Mouse (Mus musculus) MN1 (cell line): ENCODE data around the gene Odf2.

Source experiments
- DNase-seq: peaks from one replicate; pipeline ENCODE4 v3.0.0-alpha.2; 2016; ENCODE audit warnings: low spot score

The Odf2 gene

GRCm38 (mm10) chr2:29889066-29889944 is at the start of gene Odf2:
Gene Odf2, plus strand, starts transcription at chr2:29889221.
- peak; percentile 83 for DNase-seq

DNA sequence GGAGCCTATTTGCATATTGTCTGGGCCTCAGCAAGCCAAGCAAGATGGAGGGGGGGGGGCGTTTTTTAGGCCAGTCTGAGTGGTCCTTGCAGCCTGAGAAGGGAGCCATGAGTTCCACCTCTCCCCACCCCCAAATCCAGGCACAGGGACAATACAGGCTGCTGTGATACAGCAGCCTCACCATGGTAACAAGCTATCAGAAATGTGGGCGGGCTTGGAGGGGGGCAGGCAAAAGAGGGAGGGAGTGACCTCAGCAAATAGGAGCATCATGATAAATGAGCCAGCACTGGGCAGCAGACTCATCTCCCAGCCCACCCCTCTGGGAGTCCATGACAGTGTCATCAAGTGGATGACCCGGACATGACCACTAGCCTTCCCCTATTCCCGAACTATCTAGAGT is 49.6 kb upstream of the Odf2 start:
- peak; percentile 34 for DNase-seq

DNA sequence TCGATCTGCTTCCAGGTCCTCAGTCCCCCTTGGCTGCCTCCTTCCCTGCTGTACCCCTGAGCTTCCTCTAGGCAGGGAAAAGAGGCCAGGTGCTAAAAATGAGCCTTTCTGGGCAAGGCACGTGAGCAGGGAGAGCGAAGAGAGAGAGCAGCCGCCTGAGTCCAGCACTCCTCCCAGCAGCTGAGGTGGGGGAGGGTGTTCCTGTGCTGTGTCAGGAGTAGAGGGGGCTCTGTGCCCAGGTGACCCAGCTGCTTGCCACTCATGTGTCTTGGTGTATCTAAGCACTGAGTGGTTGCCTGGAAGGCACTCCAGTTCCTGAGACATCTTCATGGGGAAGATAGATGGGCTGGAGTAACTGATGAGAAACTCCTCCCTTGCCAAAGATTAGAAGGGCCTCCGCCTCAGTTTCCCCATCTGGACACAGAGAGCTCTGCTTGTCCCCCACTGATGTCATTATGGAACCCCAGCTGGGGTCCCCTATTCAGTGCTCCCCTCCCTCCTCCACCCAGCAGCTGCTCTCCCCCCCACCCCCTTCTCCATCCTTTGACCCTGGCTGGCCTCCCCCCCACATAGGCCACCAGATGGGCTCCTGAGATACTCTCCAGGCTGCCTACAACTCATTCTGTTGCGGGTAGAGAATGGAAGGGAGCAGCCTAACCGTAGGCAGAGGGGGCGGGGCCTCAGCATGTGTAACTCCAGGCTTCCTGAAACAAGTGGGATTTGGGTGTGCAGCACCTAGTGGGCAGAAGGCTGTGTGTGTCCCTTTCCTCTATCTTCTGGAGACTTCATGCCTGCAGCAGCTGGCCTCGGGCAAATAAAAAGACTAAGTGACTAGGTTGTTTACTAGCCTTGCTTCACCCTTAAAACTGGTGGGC is 45.6 kb upstream of the Odf2 start:
- DNase-seq, result no peak

GRCm38 (mm10) chr2:29844115-29844514 is 44.9 kb upstream of the Odf2 start:
- DNase-seq, result no peak

DNA sequence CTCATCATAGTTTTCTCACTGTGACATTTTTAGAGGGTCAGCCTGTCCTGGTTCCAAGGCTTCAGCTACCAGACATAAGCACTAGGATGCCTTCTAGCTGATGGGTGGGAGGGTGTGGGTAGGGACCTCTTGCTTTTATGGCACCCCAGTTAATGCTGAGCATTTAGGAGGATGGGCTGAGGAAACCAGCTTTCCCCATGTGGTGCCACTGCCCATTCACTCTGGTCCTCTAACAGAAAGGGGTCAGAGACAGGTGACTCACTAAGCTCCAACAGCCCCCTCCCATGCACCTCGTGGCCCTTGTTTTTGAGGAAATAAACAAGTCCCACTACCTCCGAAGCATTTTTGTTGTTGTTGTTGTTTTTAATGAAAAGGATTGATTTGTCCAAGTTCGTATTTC is 44.4 kb upstream of the Odf2 start:
- DNase-seq, result no peak

GRCm38 (mm10) chr2:29845636-29846035 is 43.4 kb upstream of the Odf2 start:
- DNase-seq, result no peak

- no peak for DNase-seq
Measured at GRCm38 (mm10) chr2:29846061-29846853, 42.8 kb upstream of the Odf2 start.

DNA sequence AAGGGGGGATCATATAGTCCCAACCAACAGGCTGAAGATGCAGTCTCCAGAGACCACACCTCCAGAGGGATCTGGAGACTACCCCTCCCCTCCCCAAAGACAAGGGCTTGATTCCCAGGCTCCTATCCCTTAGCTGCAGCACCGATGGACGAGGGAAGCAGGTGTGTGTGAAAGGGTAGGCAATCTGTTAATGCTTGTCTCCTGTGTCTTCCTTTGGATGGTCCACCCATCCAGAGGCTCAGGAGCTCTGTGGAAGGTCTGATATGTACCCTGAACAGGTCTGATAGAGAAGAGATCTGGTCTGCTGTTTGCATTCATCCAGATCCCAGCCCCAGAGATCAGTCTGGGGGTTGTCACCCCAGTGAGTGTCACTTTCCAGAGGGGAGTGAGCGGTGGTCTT is 42.1 kb upstream of the Odf2 start:
- DNase-seq, result no peak

GRCm38 (mm10) chr2:29849041-29849440 is 40.0 kb upstream of the Odf2 start:
- DNase-seq, result peak; percentile 52

- peak; percentile 48 for DNase-seq
Measured at GRCm38 (mm10) chr2:29849841-29850480, 39.1 kb upstream of the Odf2 start.

GRCm38 (mm10) chr2:29852957-29853485 is 36.0 kb upstream of the Odf2 start:
- no peak for DNase-seq

- DNase-seq, result no peak
Measured at GRCm38 (mm10) chr2:29853736-29854135, 35.3 kb upstream of the Odf2 start.

DNA sequence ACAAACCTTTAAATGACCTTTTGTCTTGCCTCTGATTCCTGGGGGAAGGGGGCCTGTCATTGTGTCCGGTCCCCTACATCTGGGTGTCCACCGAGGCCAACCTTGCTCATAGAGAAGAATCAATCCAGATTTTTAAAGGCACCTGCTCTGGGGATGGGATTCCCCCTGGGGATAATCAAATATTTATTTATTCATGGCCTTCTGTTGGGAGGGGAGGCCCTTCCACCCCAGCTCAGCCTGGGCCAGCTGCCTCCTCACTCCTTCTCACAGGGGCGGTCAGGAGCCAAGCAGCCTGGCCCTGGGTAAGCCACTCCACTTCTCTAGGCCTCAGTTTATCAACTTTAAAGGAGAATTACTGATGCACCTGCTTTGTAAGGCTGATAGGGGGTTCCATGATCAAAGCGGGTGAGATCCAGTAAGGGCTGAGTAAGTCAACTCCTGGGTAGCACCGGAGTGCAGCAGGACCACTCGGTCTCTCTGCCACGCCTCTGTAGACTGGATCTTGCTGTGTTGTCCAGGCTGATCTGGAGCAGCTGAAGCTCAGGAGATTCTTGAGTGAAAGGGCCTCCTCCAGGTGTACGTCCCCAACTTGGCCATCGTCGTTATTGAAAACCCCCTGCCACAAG is 33.3 kb upstream of the Odf2 start:
- no peak for DNase-seq

DNA sequence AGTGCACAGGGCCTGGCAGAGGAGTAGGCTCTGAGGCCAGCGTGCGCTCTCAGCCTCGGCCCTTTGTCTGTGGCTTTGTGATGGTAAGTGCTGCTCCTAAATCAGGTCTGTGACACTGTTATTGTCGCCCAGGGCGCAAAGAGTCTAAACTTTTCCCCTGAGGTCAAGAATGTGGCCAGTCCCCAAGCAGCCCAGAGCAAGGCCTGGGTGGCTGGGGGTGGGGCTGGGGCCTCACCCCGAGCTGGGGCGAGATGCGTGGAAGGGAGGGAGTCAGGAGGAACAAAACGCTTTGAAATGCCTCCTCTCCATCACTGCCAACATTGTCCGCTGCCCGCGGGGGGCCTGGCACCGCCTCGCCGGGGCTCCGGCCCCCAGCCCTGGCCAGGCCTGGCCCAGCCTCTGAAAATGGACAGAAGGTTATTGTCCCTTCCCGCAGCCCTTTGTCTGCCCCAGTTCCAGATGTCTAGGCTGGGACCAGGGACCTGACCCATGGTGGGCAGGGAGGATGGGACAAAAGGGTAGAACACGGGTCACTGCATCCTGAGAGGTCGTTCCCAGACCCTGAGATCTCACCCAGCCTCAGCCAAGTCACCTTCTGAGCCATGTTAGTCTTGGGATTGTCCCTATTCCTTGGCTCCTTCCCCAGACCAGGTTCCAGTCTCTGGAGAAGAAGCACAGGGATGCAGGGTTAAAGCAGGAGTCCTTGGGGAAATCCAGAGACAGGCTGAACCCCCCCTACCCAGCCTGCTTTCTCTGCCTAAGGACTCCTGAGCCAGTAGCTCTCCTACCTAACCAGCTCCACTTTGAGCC is 32.4 kb upstream of the Odf2 start:
- no peak for DNase-seq

DNA sequence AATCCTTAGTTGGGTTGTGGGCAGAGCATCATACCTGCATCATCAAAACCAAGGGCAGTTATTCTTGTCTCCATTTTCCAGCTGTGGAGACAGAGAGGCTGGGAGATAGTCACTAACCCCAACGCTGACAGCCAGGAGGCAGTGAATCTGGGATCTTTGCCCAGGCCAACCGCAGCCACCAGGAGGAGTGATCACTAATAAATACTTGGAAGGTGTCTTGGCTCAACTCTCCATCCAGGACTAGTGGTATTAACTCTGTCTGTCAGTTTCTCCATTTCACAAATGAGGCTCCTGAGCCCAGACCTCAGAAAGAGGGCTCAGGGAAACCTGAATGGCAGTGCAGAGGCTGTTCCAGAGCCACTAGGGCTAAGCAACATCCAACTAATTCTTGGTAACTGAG is 31.7 kb upstream of the Odf2 start:
- peak; percentile 17 for DNase-seq

GRCm38 (mm10) chr2:29857967-29858366 is 31.1 kb upstream of the Odf2 start:
- no peak for DNase-seq

DNA sequence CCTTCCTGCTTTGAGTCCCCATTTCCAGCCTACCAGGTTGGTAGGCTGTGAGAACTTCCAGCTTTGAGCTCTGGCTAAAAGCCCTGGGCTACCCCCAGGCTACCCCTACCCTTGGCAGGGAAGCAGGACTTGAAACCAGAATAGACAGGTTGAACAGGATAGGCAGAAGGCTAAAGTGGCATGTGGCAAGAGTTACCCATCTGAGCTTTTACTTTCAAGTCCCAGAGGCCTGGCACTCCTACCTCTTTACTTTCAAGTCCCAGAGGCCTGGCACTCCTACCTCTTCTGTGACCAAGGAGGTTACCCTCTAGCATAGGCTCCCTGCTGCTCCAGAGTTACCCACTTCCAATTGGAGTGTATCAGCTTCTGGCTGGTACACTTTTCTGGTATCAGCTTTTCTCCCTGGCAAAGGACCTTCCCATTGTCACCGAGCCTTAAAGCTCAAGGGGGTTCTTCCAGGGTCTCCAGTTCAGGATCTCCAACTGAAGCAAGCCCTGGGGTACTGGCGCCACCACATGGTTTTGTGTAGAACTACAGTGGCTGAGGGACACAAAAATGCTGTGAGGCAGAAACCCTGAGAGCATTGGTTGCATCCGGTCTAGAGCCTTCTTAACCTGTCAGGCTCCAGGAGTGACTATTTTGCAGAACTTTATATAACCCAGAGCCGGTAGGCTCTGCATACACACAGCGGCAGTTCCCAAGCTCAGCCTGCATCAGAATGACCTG is 30.1 kb upstream of the Odf2 start:
- peak; percentile 45 for DNase-seq

DNA sequence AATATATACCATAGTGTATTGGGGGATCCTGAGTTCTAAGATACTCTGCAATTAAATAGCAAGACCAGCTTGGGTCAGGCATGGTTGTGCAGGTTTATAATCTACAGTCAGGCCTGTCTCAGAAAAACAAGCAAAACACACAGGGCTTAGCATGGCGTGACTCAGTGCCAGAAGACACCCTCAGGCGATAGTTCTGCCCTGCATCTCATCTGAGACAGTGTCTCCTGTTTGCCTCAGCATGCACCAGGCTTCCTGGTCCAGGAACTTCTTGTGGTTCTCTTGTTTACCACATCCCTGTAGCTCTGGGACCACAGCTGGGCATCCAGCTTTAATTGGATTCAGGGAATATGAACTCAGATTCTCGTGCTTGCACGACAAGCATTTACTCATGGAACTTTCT is 23.9 kb upstream of the Odf2 start:
- no peak for DNase-seq

DNA sequence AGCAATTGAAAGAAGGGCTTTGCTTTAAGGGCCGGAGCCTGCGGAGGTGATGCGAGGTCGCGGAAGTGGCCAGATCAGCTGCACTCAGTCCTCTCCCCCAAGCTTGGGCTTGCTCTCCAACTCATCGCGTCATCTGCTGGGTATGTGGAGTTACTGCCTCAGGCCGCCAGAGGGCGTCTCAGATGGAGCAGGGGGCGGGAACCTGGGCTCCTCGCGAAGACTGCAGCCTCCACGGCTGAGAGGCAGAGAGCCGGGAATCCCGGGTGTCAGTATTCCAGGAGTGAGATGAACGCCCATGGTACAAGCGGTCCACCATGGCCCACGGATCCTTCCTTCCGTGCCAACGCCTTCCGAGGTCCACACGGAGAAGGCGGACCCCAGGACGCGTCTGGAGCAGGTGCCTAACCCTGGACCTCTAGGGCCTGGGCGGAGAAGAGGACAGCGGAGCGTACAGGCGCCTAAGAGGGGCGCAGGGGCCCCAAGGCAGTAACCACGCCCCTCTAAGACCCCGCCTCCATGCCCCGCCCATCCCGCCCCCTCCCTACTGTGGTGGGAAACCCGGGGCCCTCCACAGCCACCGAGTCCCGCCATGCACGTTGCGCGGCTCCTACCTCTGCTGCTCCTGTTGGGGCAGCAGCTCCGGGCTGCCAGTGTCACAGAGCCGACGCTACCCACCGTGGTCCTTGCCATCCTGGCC is 19.9 kb upstream of the Odf2 start, which contains the start of gene Cercam:
Gene Cercam (plus strand): TSS at position 216 of the 697 bp plus-strand sequence.
- DNase-seq, result peak; percentile 92
